Mouse (Mus musculus): ENCODE results near the gene Rsph14. TPM values are rescaled to one million over a fixed set of nuclear protein-coding genes. Genes with fewer than 3 reads are reported as not detected.

Gene Rsph14
- total RNA-seq, 2 experiments from 2014 or later, result 0.27 to 0.31 TPM

DNA sequence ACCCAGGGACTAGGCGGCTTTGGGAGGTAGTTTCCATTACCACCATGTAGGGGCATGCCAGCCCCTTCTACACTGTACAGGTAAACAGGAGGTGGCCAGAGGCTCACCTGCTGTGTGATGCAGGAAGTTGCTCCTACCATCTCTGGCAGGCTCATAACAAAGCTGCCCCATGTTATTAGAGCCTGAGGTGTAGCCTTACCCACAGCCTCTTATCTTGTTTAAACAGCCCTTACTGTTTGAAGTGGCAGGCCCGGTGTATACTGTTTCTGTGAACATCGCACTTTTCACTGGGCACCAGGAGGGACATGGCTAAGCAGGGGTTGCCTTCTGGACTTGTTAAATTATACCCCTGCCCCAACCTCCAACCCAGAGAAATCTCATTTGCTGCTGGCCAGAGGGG lies 28.3 kb downstream of the Rsph14 start:
- DNase-seq (ENCODE audit: extremely low spot score in 1 of 2, low spot score in 1 of 2), result no peak

DNA sequence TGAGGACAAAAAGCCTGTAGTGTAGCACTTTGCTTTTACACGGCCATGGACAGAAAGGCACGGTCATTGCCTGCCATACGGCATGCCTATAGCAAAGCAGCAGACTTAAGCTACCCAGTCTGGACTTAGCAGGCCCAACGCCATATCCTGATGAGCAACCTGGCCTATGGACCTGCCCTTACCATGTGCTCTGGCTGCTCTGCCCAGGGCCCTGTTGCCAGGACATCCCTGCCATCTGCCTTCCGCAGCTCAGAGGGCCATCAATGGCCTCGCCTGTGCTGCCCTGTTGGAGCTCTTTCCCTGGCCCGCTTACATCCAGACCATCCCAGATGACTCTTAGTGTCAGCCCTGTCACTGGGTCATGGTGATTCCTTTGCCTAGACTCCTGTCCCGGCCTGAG lies 31.0 kb downstream of the Rsph14 start:
- no peak for DNase-seq (ENCODE audit: extremely low spot score in 1 of 2, low spot score in 1 of 2)

- peak in 1 of 2 experiments; percentile 39 for DNase-seq (ENCODE audit: extremely low spot score in 1 of 2, low spot score in 1 of 2)
Measured at GRCm38 (mm10) chr10:74995377-74995776, 37.0 kb downstream of the Rsph14 start.

- no peak for DNase-seq (ENCODE audit: extremely low spot score in 1 of 2, low spot score in 1 of 2)
Measured at GRCm38 (mm10) chr10:74994863-74995262, 37.5 kb downstream of the Rsph14 start.

DNA sequence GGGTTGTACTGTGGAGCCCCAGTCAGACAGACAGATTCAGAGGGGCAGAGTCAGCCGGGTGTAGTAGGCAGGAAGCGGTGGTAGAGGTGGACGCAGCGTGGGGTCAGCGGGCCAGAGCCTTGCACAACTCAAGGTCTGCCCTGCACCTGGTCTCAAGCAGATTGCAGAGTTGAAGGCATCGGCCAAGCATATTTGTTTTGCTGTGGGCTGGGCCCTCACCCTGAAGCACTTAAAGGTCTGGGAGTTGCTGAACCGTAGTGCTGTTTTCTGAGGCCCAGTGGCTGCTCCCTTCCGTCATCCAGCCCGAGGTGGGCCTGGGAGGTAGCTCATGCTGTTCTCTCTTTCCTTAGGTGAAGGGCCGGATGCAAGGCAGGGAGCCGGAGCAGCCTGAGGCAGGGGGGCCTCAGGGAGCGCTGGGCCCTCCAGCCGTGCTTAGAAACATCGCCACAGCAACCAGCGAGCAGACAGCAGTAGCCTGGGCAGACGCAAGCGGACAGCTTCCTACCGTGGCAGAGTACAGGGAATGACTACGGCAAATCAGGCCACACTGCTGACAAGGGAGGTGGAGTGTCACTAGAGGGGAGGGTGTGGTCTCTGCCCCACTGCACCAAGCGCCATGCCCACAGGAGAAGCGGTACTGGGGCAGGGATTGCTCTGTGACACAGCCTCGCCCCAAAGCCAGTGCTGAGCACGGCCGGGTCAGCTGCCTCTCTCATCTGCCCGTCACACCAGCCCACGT lies 41.6 kb downstream of the Rsph14 start:
- DNase-seq (ENCODE audit: extremely low spot score in 1 of 2, low spot score in 1 of 2), result no peak

DNA sequence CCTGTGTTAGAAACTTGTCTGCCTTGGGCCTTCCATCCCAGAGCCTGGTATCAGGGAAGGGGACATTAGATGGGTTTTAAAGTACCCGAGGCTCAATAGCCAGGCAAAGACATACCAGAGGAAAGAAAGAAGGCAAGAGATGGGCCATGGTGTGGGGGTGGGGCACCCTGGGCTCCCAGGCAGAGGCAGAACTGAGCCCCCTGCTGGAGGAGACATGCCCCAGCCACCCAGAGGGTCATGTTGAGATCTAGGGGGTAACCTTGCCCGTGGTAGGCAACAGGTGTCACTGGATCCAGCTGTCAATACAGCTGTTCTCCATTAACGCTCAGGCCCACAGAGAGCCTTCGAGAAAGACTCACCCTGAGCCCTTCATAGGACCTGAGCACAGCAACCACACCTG lies 42.6 kb downstream of the Rsph14 start:
- no peak for DNase-seq (ENCODE audit: extremely low spot score in 1 of 2, low spot score in 1 of 2)

DNA sequence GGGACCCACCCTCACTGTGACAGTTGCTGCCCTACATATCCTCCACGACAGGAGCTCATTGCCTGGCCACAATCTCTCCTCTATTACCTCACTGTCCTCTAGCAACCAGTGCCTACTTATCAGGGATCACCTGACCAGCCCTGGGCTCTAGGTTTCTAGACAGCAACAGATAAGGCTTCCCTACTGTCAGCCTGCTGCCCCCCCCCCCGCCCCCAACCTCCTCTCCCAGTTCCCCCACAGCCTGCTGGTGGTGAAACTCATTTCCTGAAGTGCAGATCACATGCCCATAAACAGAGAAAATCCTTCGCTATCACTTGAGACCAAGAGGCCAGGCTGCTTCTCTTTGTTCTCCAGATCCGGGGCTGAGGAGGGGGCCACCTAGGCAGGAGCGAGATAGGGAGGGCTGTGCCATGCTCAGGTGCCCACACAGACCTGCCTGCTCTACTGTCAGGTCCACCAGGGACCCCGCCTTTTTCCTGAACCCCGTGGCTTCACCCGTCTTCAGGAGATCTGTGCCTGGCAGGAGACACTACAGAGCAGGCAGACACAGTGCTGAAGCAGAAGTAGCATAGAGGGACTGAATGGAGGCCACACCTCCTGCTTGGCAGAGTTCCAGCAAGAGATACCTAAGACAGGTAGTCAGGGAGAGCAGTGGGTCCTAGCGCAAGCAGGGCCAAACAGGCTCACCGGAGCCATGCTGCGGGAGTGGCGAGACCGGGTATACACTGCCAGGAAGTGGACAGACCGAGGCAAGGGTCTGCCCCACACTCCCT lies 44.5 kb downstream of the Rsph14 start:
- no peak for DNase-seq (ENCODE audit: extremely low spot score in 1 of 2, low spot score in 1 of 2)

- no peak for DNase-seq (ENCODE audit: extremely low spot score in 1 of 2, low spot score in 1 of 2)
Measured at GRCm38 (mm10) chr10:74983176-74983575, 49.2 kb downstream of the Rsph14 start.

DNA sequence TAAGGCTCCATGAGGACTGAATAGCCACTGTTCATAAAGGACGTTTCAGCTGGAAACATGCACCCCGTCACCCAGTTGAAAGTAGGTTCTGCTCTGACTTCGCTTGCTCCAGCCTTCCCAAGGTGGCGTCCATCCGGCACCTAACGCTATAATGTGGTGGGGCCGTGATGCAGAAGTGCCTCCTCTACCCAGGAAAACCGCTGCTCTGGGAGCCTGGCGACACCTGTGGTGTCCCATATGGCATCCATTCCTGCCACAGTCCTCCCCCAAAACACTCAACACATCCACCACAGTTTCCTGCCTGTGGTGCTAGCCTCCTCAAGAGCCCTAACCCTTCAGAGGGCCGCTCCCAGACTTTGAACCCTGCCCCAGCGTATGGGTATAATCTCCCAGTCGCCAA lies 51.2 kb downstream of the Rsph14 start:
- DNase-seq (ENCODE audit: extremely low spot score in 1 of 2, low spot score in 1 of 2), result no peak

- DNase-seq (ENCODE audit: extremely low spot score in 1 of 2, low spot score in 1 of 2), result no peak
Measured at GRCm38 (mm10) chr10:74978056-74978455, 54.3 kb downstream of the Rsph14 start.

DNA sequence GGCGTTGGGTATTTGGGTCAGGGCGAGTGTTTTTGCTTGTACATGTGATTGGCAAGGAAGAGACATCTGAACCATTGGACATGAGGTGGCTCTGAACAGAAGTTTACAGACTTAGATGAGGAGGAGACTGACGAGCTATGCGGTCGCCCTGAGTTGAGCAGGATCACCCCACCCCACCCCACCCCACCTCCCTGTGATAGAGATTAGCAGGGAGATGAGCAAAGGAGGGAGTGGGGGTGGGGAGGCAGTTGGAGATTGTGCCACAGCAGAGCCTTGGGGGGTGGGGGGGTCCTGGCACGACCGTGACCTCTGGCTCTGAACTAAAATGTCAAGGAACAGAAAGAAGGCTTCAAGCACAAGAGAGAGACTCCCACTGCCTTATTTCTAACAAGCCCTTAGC lies 56.0 kb downstream of the Rsph14 start:
- DNase-seq (ENCODE audit: extremely low spot score in 1 of 2, low spot score in 1 of 2), result no peak

- DNase-seq (ENCODE audit: extremely low spot score in 1 of 2, low spot score in 1 of 2), result no peak
Measured at GRCm38 (mm10) chr10:74975626-74976025, 56.8 kb downstream of the Rsph14 start.

GRCm38 (mm10) chr10:74973026-74973425 lies 59.4 kb downstream of the Rsph14 start:
- no peak for DNase-seq (ENCODE audit: extremely low spot score in 1 of 2, low spot score in 1 of 2)

- DNase-seq (ENCODE audit: extremely low spot score in 1 of 2, low spot score in 1 of 2), result no peak
Measured at GRCm38 (mm10) chr10:74969266-74969665, 63.1 kb downstream of the Rsph14 start.

DNA sequence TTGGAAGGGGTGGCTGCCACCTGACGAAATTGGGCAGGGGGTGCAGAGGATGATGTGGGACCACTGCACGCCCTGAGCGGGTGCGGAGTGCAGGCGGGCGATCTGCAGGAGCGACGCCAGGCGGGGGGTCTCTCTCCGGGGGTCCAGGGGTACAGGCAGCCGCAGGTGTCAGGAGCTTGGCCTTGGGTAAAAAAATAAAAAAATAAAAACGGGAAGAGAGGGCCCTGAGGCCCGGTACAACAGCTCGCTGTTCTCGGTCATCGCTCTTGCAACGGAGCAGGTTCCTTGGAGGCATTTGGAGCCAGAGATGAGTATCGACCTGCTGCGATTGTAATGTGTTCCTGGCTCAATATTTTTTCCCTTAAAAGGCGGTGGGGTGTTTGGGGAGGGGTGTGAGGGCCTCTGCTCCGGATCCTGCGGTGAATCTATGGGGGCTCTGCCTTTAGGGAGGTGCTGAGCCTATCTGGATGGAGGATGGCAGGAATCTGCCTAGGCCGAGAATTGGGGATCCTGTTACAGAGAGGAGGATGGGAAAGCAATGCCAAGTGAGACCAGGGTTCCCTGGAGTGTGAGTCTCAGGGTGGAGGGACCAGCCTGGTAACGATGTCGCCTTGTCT lies 64.6 kb downstream of the Rsph14 start:
- no peak for DNase-seq (ENCODE audit: extremely low spot score in 1 of 2, low spot score in 1 of 2)

DNA sequence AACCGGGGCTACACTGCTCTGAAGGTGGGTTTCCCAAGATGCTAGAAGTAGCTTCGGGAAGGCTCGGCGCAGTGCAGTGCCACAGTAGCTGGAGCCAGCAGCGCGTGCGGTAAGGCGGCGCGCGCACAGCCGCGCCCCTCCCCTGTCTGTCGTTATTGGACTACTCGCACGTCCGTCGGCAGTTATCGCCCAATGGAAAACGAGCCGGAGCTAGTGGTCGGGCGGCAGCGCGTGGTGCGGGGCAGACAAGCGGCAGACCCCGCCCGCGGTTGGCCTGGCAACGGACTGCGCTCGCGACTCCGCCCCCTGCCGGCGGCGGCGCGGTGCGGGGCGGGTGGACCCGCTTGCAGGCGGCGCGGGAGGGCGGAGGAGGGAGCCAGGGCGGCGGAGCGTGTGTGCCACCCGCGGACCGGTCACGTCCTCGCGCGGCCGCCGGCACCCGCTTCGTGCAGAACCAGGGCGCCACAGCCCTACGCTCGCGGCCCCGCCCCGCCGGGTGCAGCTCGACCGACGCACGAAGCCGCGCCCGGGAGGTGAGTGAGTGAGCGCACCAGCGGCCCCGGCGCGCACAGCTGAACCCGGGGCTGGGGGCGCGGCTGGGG lies 65.4 kb downstream of the Rsph14 start, which contains the start of gene Gnaz:
TSS of gene Gnaz (plus strand) at position 328 of the 602 bp plus-strand sequence.
- peak; percentile 97 to 98 for DNase-seq (ENCODE audit: extremely low spot score in 1 of 2, low spot score in 1 of 2)

DNA sequence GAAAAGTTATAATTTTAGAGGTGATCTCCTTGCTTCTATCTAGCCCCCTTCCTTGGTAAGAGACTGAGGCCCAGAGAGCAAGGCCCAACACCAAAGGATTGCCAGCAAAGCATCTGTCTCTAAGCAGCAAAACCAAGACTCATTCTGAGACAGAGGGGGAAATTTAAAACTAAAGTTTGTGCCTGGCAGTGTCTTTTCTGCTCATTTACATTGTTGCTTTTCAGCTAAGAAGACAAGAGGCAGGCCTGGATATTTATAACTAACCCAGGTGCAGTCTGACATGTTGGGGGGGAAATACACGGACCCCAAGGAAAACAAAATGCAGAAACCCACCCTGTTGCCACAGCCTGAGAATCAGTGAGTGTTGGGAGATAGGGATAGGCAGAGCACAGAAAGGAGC lies 68.0 kb downstream of the Rsph14 start:
- no peak for DNase-seq (ENCODE audit: extremely low spot score in 1 of 2, low spot score in 1 of 2)

DNA sequence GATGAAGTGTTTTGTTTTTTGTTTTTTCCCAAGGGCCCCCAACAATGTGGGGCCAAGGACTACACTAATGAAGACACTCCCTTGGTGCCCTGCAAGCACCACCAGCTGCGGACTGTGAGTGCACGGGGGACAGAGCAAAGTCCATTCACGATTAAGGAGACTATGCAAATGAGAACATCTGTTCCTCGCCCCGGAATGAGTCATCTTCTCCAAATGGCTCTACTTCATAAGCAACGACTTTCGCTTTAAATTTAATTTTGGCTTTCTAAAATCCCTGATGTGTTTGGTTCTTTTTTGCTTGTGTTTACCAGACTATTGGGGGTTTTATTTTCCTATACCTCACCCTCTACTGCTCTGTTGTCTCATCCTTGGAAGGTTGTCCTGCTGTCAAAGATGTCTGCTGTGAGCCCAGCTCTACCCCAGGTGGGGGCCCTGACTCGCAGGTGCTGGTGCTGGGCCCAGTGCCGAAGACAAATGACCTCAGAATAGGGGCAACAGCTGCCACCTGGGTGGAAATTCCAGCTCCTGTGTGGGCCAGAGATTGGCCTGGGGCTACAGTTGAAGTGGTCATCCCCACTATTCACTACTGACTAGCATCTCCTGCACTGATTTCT lies 79.4 kb downstream of the Rsph14 start:
- DNase-seq (ENCODE audit: extremely low spot score in 1 of 2, low spot score in 1 of 2), result peak in 1 of 2 experiments; percentile 20

GRCm38 (mm10) chr10:74940795-74941194 lies 91.6 kb downstream of the Rsph14 start:
- no peak for DNase-seq (ENCODE audit: extremely low spot score in 1 of 2, low spot score in 1 of 2)

- DNase-seq (ENCODE audit: extremely low spot score in 1 of 2, low spot score in 1 of 2), result no peak
Measured at GRCm38 (mm10) chr10:74939300-74939699, 93.1 kb downstream of the Rsph14 start.

- DNase-seq (ENCODE audit: extremely low spot score in 1 of 2, low spot score in 1 of 2), result no peak
Measured at GRCm38 (mm10) chr10:74938410-74938809, 94.0 kb downstream of the Rsph14 start.

Data from layer of hippocampus, postnatal 25 days (tissue).